Comparison of ENCODE assay signal across 11 mouse cellular contexts in the genomic region with DNA sequence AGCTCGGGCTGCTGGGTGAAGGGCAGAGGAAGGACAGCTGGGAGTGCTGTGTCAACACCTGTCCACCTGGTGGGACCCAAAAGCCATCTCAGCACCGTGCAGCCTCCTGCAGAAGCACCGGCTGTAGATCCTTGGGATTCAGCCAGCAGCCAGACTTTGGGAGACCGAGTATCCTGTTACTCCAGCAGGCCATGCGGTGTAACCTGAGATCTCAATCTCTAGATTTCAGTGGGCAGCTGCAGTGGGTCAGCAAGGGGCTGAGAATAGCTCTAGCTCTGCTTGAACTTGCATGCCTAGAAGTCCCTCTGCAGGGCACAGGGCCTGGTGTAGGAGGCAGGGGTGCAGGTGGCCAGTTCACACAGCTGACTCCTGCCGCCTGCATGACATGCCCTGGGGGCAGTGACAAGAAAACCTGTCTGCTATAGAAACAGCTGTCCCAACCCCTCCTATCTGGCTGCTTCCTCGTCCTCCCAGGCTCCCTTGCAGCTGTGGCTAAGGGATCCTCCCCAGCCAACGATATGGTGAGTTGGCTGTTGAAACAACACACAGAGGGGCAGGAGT. TPM values are rescaled to one million over a fixed set of nuclear protein-coding genes. Genes with fewer than 3 reads are reported as not detected.
DNase-seq lines count a peak whose midpoint lies in the region; ATAC-seq lines count a peak whose summit lies in the region.
"Had no signal": no experiment of that assay in that cellular context is flagged by ENCODE, and none has a peak within 500 bp of the region (broad histone marks: within the 10 kb centered on the region; RNA-seq: fewer than 3 reads in every experiment).

No protein-coding gene starts in this region.

- H3K4me3 ChIP-seq in stomach, embryonic 15.5 days (replicated peaks), result no peak overlapping the region
- H3K4me3 ChIP-seq in liver, embryonic 12.5 days, result no peak overlapping the region
- H3K4me3 ChIP-seq: liver, embryonic 15.5 days had no signal

- no peaks in the 10 kb centered on the region for H3K9me3 ChIP-seq in stomach, embryonic 15.5 days
- H3K9me3 ChIP-seq in liver, embryonic 12.5 days (replicated peaks), result no peaks in the 10 kb centered on the region
- H3K9me3 ChIP-seq: liver, embryonic 15.5 days had no signal

- no peak overlapping the region for H3K4me2 ChIP-seq in stomach, embryonic 15.5 days
- no peak overlapping the region for H3K4me2 ChIP-seq in liver, embryonic 12.5 days
- H3K4me2 ChIP-seq: liver, embryonic 15.5 days had no signal

- peak; percentile 55 for DNase-seq in retina, postnatal 1 day
- DNase-seq in retina, embryonic 14.5 days (ENCODE audit: low spot score), result no peak
- DNase-seq in cerebellum, postnatal 14 days, result peak; percentile 85 to 92
- peak; percentile 77 for DNase-seq in gastrocnemius, postnatal 25 days
- no peak for DNase-seq in urinary bladder, postnatal 10 days (ENCODE audit: low spot score)
- no peak for DNase-seq in thymus, postnatal 0 days (ENCODE audit: low spot score)
- DNase-seq: heart, postnatal 36 days; thymus, postnatal 14 days had no signal

- ATAC-seq in stomach, embryonic 15.5 days (ENCODE audit: insufficient read depth, low FRiP score, low read depth), result peak; percentile 16; the same call in 1 of the 2 replicates
- no peak for ATAC-seq in liver, embryonic 12.5 days

- H3K36me3 ChIP-seq in stomach, embryonic 15.5 days, result no peaks in the 10 kb centered on the region
- no peaks in the 10 kb centered on the region for H3K36me3 ChIP-seq in liver, embryonic 12.5 days
- H3K36me3 ChIP-seq: liver, embryonic 15.5 days had no signal

- 0 out of 2 replicates have a peak overlapping the region, but pooled peaks have one; percentile 21 for H3K27ac ChIP-seq in stomach, embryonic 15.5 days
- no peak overlapping the region for H3K27ac ChIP-seq in liver, embryonic 12.5 days
- H3K27ac ChIP-seq: liver, embryonic 15.5 days had no signal

- H3K27me3 ChIP-seq in stomach, embryonic 15.5 days (replicated peaks), result peaks cover 23% of the 10 kb centered on the region
- peaks cover 96% of the 10 kb centered on the region for H3K27me3 ChIP-seq in liver, embryonic 12.5 days (replicated peaks)

- 0 out of 2 replicates have a peak, but pooled peaks cover 7% of the 10 kb centered on the region for H3K4me1 ChIP-seq in stomach, embryonic 15.5 days
- H3K4me1 ChIP-seq in liver, embryonic 12.5 days, result no peaks in the 10 kb centered on the region
- H3K4me1 ChIP-seq: liver, embryonic 15.5 days had no signal

- 7% methylated on average over 8 of the region's 8 CpGs for WGBS in stomach, embryonic 15.5 days
- WGBS in liver, embryonic 12.5 days (ENCODE audit: insufficient replicate concordance), result 17% methylated on average over 8 of the region's 8 CpGs

- H3K9ac ChIP-seq in stomach, embryonic 15.5 days, result no peak overlapping the region
- no peak overlapping the region for H3K9ac ChIP-seq in liver, embryonic 12.5 days
- H3K9ac ChIP-seq: liver, embryonic 15.5 days had no signal

RNA-seq across cellular contexts. Expression of gene Pth2, which starts 11.1 kb away (rescaled TPM):
- total RNA-seq in gastrocnemius, postnatal 25 days (2021), result not detected
- polyA plus RNA-seq in stomach, embryonic 15.5 days (2015; fragmentation: Nextera tagmentation; extraction: Ambion mirVana), result not detected in 2 replicates
- polyA plus RNA-seq in thymus, postnatal 0 days (2015; fragmentation: Nextera tagmentation; extraction: Ambion mirVana), result not detected in 2 replicates
- polyA plus RNA-seq in liver, embryonic 12.5 days (2016; fragmentation: Nextera tagmentation; extraction: Ambion mirVana), result not detected in 2 replicates
- total RNA-seq: heart, postnatal 36 days had no signal
- polyA plus RNA-seq: liver, embryonic 15.5 days had no signal

RNA-seq across cellular contexts. Expression of gene Gfy, which starts 12.5 kb away (rescaled TPM):
- total RNA-seq in gastrocnemius, postnatal 25 days (2021), result not detected
- polyA plus RNA-seq in stomach, embryonic 15.5 days (2015; fragmentation: Nextera tagmentation; extraction: Ambion mirVana), result not detected in 2 replicates
- polyA plus RNA-seq in thymus, postnatal 0 days (2015; fragmentation: Nextera tagmentation; extraction: Ambion mirVana), result not detected in 2 replicates
- polyA plus RNA-seq in liver, embryonic 12.5 days (2016; fragmentation: Nextera tagmentation; extraction: Ambion mirVana), result not detected in 2 replicates
- total RNA-seq: heart, postnatal 36 days had no signal
- polyA plus RNA-seq: liver, embryonic 15.5 days had no signal

RNA-seq across cellular contexts. Expression of gene Ccdc155, which starts 12.8 kb away (rescaled TPM):
- total RNA-seq in gastrocnemius, postnatal 25 days (2021), result under 1 TPM; 0.19 to 0.23 TPM
- polyA plus RNA-seq in stomach, embryonic 15.5 days (2015; fragmentation: Nextera tagmentation; extraction: Ambion mirVana), result 0.55 and 0.64 TPM in 2 replicates
- polyA plus RNA-seq in thymus, postnatal 0 days (2015; fragmentation: Nextera tagmentation; extraction: Ambion mirVana), result 0.20 and 0.37 TPM in 2 replicates
- polyA plus RNA-seq in liver, embryonic 12.5 days (2016; fragmentation: Nextera tagmentation; extraction: Ambion mirVana), result 0.07 and 0.13 TPM in 2 replicates
- total RNA-seq: heart, postnatal 36 days had no signal

RNA-seq across cellular contexts. Expression of gene Dkkl1, which starts 20.1 kb away (rescaled TPM):
- not detected for total RNA-seq in gastrocnemius, postnatal 25 days (2021)
- 1.1 and 1.4 TPM in 2 replicates for polyA plus RNA-seq in stomach, embryonic 15.5 days (2015; fragmentation: Nextera tagmentation; extraction: Ambion mirVana)
- polyA plus RNA-seq in thymus, postnatal 0 days (2015; fragmentation: Nextera tagmentation; extraction: Ambion mirVana), result 5.1 and 7.6 TPM in 2 replicates
- 1.9 and 3.0 TPM in 2 replicates for polyA plus RNA-seq in liver, embryonic 12.5 days (2016; fragmentation: Nextera tagmentation; extraction: Ambion mirVana)
- total RNA-seq: heart, postnatal 36 days had no signal

RNA-seq across cellular contexts. Expression of gene Tead2, which starts 23.7 kb away (rescaled TPM):
- total RNA-seq in gastrocnemius, postnatal 25 days (2021), result 1 to 10 TPM; 2.5 to 2.8 TPM
- 123 and 141 TPM in 2 replicates for polyA plus RNA-seq in stomach, embryonic 15.5 days (2015; fragmentation: Nextera tagmentation; extraction: Ambion mirVana)
- polyA plus RNA-seq in thymus, postnatal 0 days (2015; fragmentation: Nextera tagmentation; extraction: Ambion mirVana), result 4.8 and 5.1 TPM in 2 replicates
- polyA plus RNA-seq in liver, embryonic 12.5 days (2016; fragmentation: Nextera tagmentation; extraction: Ambion mirVana), result 23.6 and 28.2 TPM in 2 replicates

Comparison
In these comparisons a context has a peak if more than half of its experiments do, and no peak if none do; other contexts are left out.
1. DNase-seq: peak in retina, postnatal 1 day (single experiment), cerebellum, postnatal 14 days (2 of 2) and gastrocnemius, postnatal 25 days (single experiment); none in retina, embryonic 14.5 days (single experiment), urinary bladder, postnatal 10 days (single experiment) and thymus, postnatal 0 days (single experiment).